Mouse (Mus musculus): Measurements from ENCODE around the gene Snap47.

- TF ChIP-seq POLR2A (IDR thresholded peaks at IDR 0.05; ENCODE audit: insufficient read depth, low read length) = no peak
- TF ChIP-seq CTCF (IDR thresholded peaks at IDR 0.05; ENCODE audit: low read depth, low read length) = no peak
- no peak for TF ChIP-seq EP300 (IDR thresholded peaks at IDR 0.05; ENCODE audit: insufficient read depth, low read depth, low read length)
Measured at GRCm38 (mm10) chr11:59397536-59398371, 53.2 kb downstream of the Snap47 start.

Data from ES-Bruce4 (cell line).